Mouse (Mus musculus) heart, embryonic 13.5 days (tissue): ENCODE data around the gene Tmem256. TPM values are rescaled to one million over a fixed set of nuclear protein-coding genes. Genes with fewer than 3 reads are reported as not detected.
A peak's percentile ranks its signal among the peaks of the same experiment; 100 is the strongest.

Experiments used
- ATAC-seq: fragments of 200-750 bp; cut with Nextera tagmentation; 2 replicates; pipeline ENCODE4 v1.8.0; 2017; ENCODE audit warnings: moderate TSS enrichment; ENCODE audit not compliant: insufficient number of reproducible peaks, low FRiP score, low TSS enrichment; ENCODE audit errors: extremely low read depth
- H3K27ac ChIP-seq: fragments of 300-500 bp; sonication (generic); replicated peaks from 2 replicates; pipeline ENCODE4 v1.5.1; 2015; ENCODE audit warnings: moderate library complexity, mild to moderate bottlenecking, inconsistent platforms
- H3K27me3 ChIP-seq: fragments of 300-500 bp; sonication (generic); replicated peaks from 2 replicates; pipeline ENCODE4 v1.6.1; 2015; ENCODE audit warnings: mild to moderate bottlenecking, inconsistent platforms
- H3K36me3 ChIP-seq: fragments of 300-500 bp; sonication (generic); 2 replicates; pipeline ENCODE4 v1.6.1; 2015; ENCODE audit warnings: mild to moderate bottlenecking, inconsistent platforms
- H3K4me1 ChIP-seq: fragments of 300-500 bp; sonication (generic); 2 replicates; pipeline ENCODE4 v1.6.1; 2015; ENCODE audit warnings: inconsistent platforms
- H3K4me2 ChIP-seq: fragments of 300-500 bp; sonication (generic); 2 replicates; pipeline ENCODE4 v1.6.1; 2015; ENCODE audit warnings: inconsistent platforms, mild to moderate bottlenecking, moderate library complexity
- H3K4me3 ChIP-seq: fragments of 300-500 bp; sonication (generic); 2 replicates; pipeline ENCODE4 v1.5.1; 2015; ENCODE audit warnings: moderate library complexity, mild to moderate bottlenecking, inconsistent platforms
- H3K9ac ChIP-seq: fragments of 300-500 bp; sonication (generic); 2 replicates; pipeline ENCODE4 v1.6.1; 2015; ENCODE audit warnings: inconsistent platforms, mild to moderate bottlenecking, moderate library complexity
- H3K9me3 ChIP-seq: fragments of 300-500 bp; sonication (generic); 2 replicates; pipeline ENCODE4 v1.6.1; 2016; ENCODE audit warnings: inconsistent platforms
- WGBS: fragments of 180-500 bp; shearing (Covaris S2); methylation state at CpG from one replicate; pipeline ENCODE4 v1.1.7; 2015; ENCODE audit warnings: mixed read lengths; 5-methylcytosine and 5-hydroxymethylcytosine counted together
- microRNA-seq: library from miRNA; unstranded; fragments of <30 nt; microRNA quantifications from one replicate; pipeline ENCODE4, GENCODE M21; 2016
- polyA plus RNA-seq: library from polyadenylated mRNA; unstranded; fragments of >200 nt; fragmentation: Nextera tagmentation; extraction: Ambion mirVana; gene quantifications from 2 replicates; pipeline ENCODE4 v1.2.1, GENCODE M21; 2015

Gene Tmem256
- polyA plus RNA-seq, 1 experiment from 2014 or later: 330 TPM

DNA sequence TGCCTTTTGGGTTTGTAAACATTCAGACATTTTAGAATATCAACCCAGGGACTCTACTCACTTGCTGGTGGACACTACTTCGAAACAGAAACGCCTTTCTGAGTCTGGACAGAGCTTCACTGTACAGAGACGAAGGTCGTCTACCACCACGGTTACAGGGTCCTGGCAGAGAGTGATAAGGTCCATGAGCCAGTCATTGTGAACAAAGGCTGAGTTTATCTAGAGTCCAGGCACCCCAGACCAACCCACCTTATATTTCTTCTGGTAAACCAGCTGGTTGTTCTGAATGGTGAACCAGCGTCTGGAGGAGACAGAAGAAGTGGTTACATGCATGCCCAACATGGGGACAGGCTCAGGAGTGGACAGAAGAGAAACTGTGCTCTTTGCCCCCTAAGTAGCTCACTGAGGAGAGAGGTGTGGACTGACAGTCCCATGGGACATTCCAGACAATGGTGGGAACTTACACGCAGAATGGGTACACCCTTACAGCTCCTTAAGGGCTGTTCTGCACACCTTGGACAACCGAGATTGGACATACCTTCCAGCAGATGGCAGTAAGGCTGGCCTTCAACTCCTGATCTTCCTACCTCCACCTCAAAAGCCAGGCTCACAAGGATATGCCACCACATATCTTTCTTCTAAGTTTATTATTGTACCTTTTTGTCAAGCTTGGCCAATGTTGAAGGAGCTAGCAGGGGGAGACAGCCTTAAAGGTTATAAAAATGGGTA lies 48.8 kb downstream of the Tmem256 start:
- WGBS: 41% methylated on average over 8 of the region's 8 CpGs
- H3K9me3 ChIP-seq: no peaks in the 10 kb centered on the region

More for the DNA sequence above, 48.8 kb downstream of the Tmem256 start:
- H3K27ac ChIP-seq: no peak overlapping the region
- peak overlapping the region; percentile 4; the same call in 1 of the 2 replicates for H3K4me2 ChIP-seq
- no peak for ATAC-seq
- no peak overlapping the region for H3K4me3 ChIP-seq
- H3K36me3 ChIP-seq: no peaks in the 10 kb centered on the region
- H3K9ac ChIP-seq: no peak overlapping the region
- peaks cover 6% of the 10 kb centered on the region; the same call in 1 of the 2 replicates for H3K27me3 ChIP-seq
- peaks cover 60% of the 10 kb centered on the region for H3K4me1 ChIP-seq

Small RNA genes lying within 50 kb of the gene (microRNA-seq; reads per million reads assigned to microRNA genes)
- not detected for gene Mir6924

Other genes with a start within 250 kb of the Tmem256 start
- gene Atp1b2, start 232.6 kb upstream of the Tmem256 start, polyA plus RNA-seq: 24.5 and 25.0 TPM in 2 replicates
- 0.23 and 1.7 TPM in 2 replicates for gene Shbg, start 220.6 kb upstream of the Tmem256 start, polyA plus RNA-seq
- gene Sat2, start 216.5 kb upstream of the Tmem256 start, polyA plus RNA-seq: 17.5 and 18.1 TPM in 2 replicates
- 22.1 and 25.6 TPM in 2 replicates for gene Fxr2, start 205.5 kb upstream of the Tmem256 start, polyA plus RNA-seq
- not detected in 2 replicates for gene Sox15, start 183.2 kb upstream of the Tmem256 start, polyA plus RNA-seq
- 51.3 and 52.0 TPM in 2 replicates for gene Mpdu1, start 175.9 kb upstream of the Tmem256 start, polyA plus RNA-seq
- 8.8 and 10.5 TPM in 2 replicates for gene Cd68, start 172.4 kb upstream of the Tmem256 start, polyA plus RNA-seq
- gene Eif4a1, start 166.1 kb upstream of the Tmem256 start, polyA plus RNA-seq: 372 and 373 TPM in 2 replicates
- gene Senp3, start 156.4 kb upstream of the Tmem256 start, polyA plus RNA-seq: 59.2 and 63.5 TPM in 2 replicates
- 0.23 and 0.38 TPM in 2 replicates for gene Tnfsf13, start 152.7 kb upstream of the Tmem256 start, polyA plus RNA-seq
- 4.7 and 5.7 TPM in 2 replicates for gene Tnfsf12, start 142.7 kb upstream of the Tmem256 start, polyA plus RNA-seq
- gene Tnfsfm13, start 142.4 kb upstream of the Tmem256 start, polyA plus RNA-seq: 3.3 and 3.4 TPM in 2 replicates
- gene Polr2a, start 79.9 kb upstream of the Tmem256 start, polyA plus RNA-seq: 16.1 and 19.1 TPM in 2 replicates
- gene Slc35g3, start 76.5 kb upstream of the Tmem256 start, polyA plus RNA-seq: 0.19 and 0.51 TPM in 2 replicates
- 2.7 and 3.1 TPM in 2 replicates for gene Zbtb4, start 72.6 kb upstream of the Tmem256 start, polyA plus RNA-seq
- 6.8 and 7.9 TPM in 2 replicates for gene Chrnb1, start 42.6 kb upstream of the Tmem256 start, polyA plus RNA-seq
- gene Fgf11, start 36.7 kb upstream of the Tmem256 start, polyA plus RNA-seq: 2.0 and 2.3 TPM in 2 replicates
- 1.8 and 1.9 TPM in 2 replicates for gene Tmem102, start 32.9 kb upstream of the Tmem256 start, polyA plus RNA-seq
- not detected in 2 replicates for gene Gm39566, start 23.2 kb upstream of the Tmem256 start, polyA plus RNA-seq
- not detected in 2 replicates for gene Spem2, start 20.0 kb upstream of the Tmem256 start, polyA plus RNA-seq
- gene Spem1, start 16.3 kb upstream of the Tmem256 start, polyA plus RNA-seq: not detected in 2 replicates
- 2.0 and 2.4 TPM in 2 replicates for gene Nlgn2, start 730 bp upstream of the Tmem256 start, polyA plus RNA-seq
- 75.4 and 76.2 TPM in 2 replicates for gene Plscr3, start 7.9 kb downstream of the Tmem256 start, polyA plus RNA-seq
- gene Tnk1, start 20.2 kb downstream of the Tmem256 start, polyA plus RNA-seq: 0.38 and 0.56 TPM in 2 replicates
- gene Tmem95, start 39.5 kb downstream of the Tmem256 start, polyA plus RNA-seq: not detected in 2 replicates
- gene Kctd11, start 42.9 kb downstream of the Tmem256 start, polyA plus RNA-seq: 3.9 TPM in 2 replicates
- gene Acap1, start 57.0 kb downstream of the Tmem256 start, polyA plus RNA-seq: 7.0 and 8.2 TPM in 2 replicates
- gene 2810408A11Rik, start 62.5 kb downstream of the Tmem256 start, polyA plus RNA-seq: 4.0 and 4.1 TPM in 2 replicates
- gene Neurl4, start 62.6 kb downstream of the Tmem256 start, polyA plus RNA-seq: 7.8 and 8.1 TPM in 2 replicates
- gene Gps2, start 75.4 kb downstream of the Tmem256 start, polyA plus RNA-seq: 45.0 and 52.2 TPM in 2 replicates
- 1,157 and 1,215 TPM in 2 replicates for gene Eif5a, start 83.4 kb downstream of the Tmem256 start, polyA plus RNA-seq
- gene Ybx2, start 97.3 kb downstream of the Tmem256 start, polyA plus RNA-seq: 3.1 TPM in 2 replicates
- gene Slc2a4, start 109.7 kb downstream of the Tmem256 start, polyA plus RNA-seq: 25.8 and 30.3 TPM in 2 replicates
- gene Cldn7, start 126.3 kb downstream of the Tmem256 start, polyA plus RNA-seq: 6.3 and 7.4 TPM in 2 replicates
- 21.0 and 21.1 TPM in 2 replicates for gene Ctdnep1, start 142.6 kb downstream of the Tmem256 start, polyA plus RNA-seq
- gene Elp5, start 144.0 kb downstream of the Tmem256 start, polyA plus RNA-seq: 111 and 119 TPM in 2 replicates
- gene Gabarap, start 152.6 kb downstream of the Tmem256 start, polyA plus RNA-seq: 456 and 466 TPM in 2 replicates
- 43.8 and 47.9 TPM in 2 replicates for gene Phf23, start 157.3 kb downstream of the Tmem256 start, polyA plus RNA-seq
- gene Dvl2, start 162.1 kb downstream of the Tmem256 start, polyA plus RNA-seq: 20.7 and 22.0 TPM in 2 replicates
- gene Acadvl, start 176.9 kb downstream of the Tmem256 start, polyA plus RNA-seq: 131 and 140 TPM in 2 replicates
- gene Dlg4, start 178.4 kb downstream of the Tmem256 start, polyA plus RNA-seq: 4.7 and 5.1 TPM in 2 replicates
- 0.24 TPM in 1 of 2 replicates, not detected in the other for gene Asgr1, start 215.6 kb downstream of the Tmem256 start, polyA plus RNA-seq